Mouse (Mus musculus): Measurements from ENCODE around the gene Dglucy. TPM values are rescaled to one million over a fixed set of nuclear protein-coding genes. Genes with fewer than 3 reads are reported as not detected.

The Dglucy gene
- 100 to 1,000 TPM in 1 of 26 experiments, 10 to 100 TPM in 25; 36.3 to 103 (median 70.4) TPM for total RNA-seq (2018; cell fraction: chromatin; rRNA removed)
- 10 to 100 TPM; 19.1 to 35.3 (median 24.2) TPM for total RNA-seq (2018; cell fraction: cytosol; rRNA removed)
- total RNA-seq (2018; cell fraction: nucleus; rRNA removed) = 10 to 100 TPM; 28.3 to 63.0 (median 47.1) TPM
- 18.9 to 27.9 TPM (median 22.1 TPM) in 3 replicates for polyA plus RNA-seq (2018)

GRCm38 (mm10) chr12:100778934-100779865 lies at the start of gene Dglucy:
Dglucy (plus strand) TSS chr12:100779057.
- WGBS (ENCODE audit: missing documents) = 4% methylated on average over 12 of the region's 12 CpGs
- Histone ChIP-seq H3K4me3 (ENCODE audit: inconsistent target) (peak within 1 kb of the TSS; percentile 74), H3K36me3 (ENCODE audit: inconsistent target) (no peaks in the 10 kb centered on the region), H3K79me2 (ENCODE audit: inconsistent target) (peaks cover 28% of the 10 kb centered on the region; the same call in 1 of the 2 replicates), H3K27ac (peak within 1 kb of the TSS; percentile 99)

GRCm38 (mm10) chr12:100735156-100735555 lies 43.7 kb upstream of the Dglucy start:
- H3K27ac ChIP-seq = no peak overlapping the region
- no peaks in the 10 kb centered on the region for H3K79me2 ChIP-seq (ENCODE audit: inconsistent target)
- H3K36me3 ChIP-seq (ENCODE audit: inconsistent target) = no peaks in the 10 kb centered on the region
- 92% methylated on average over 5 of the region's 5 CpGs for WGBS (ENCODE audit: missing documents)
- H3K4me3 ChIP-seq (ENCODE audit: inconsistent target) = no peak overlapping the region

GRCm38 (mm10) chr12:100735581-100735980 lies 43.3 kb upstream of the Dglucy start:
- no peak overlapping the region for H3K27ac ChIP-seq
- WGBS (ENCODE audit: missing documents) = 100% methylated on average over 2 of the region's 2 CpGs
- no peaks in the 10 kb centered on the region for H3K79me2 ChIP-seq (ENCODE audit: inconsistent target)
- no peaks in the 10 kb centered on the region for H3K36me3 ChIP-seq (ENCODE audit: inconsistent target)
- no peak overlapping the region for H3K4me3 ChIP-seq (ENCODE audit: inconsistent target)

GRCm38 (mm10) chr12:100738498-100738897 lies 40.4 kb upstream of the Dglucy start:
- WGBS (ENCODE audit: missing documents) = 95% methylated on average over 3 of the region's 3 CpGs
- Histone ChIP-seq H3K79me2 (ENCODE audit: inconsistent target) (no peaks in the 10 kb centered on the region), H3K4me3 (ENCODE audit: inconsistent target) (no peak overlapping the region), H3K27ac (no peak overlapping the region), H3K36me3 (ENCODE audit: inconsistent target) (no peaks in the 10 kb centered on the region)

- no peak overlapping the region for H3K4me3 ChIP-seq (ENCODE audit: inconsistent target)
- no peaks in the 10 kb centered on the region for H3K79me2 ChIP-seq (ENCODE audit: inconsistent target)
- H3K27ac ChIP-seq = no peak overlapping the region
- WGBS (ENCODE audit: missing documents) = 95% methylated on average over 4 of the region's 4 CpGs
- H3K36me3 ChIP-seq (ENCODE audit: inconsistent target) = no peaks in the 10 kb centered on the region
Observed at GRCm38 (mm10) chr12:100739011-100739570, 39.8 kb upstream of the Dglucy start.

- WGBS (ENCODE audit: missing documents) = 40% methylated on average over 5 of the region's 5 CpGs
- Histone ChIP-seq H3K36me3 (ENCODE audit: inconsistent target) (no peaks in the 10 kb centered on the region), H3K79me2 (ENCODE audit: inconsistent target) (no peaks in the 10 kb centered on the region), H3K27ac (peak overlapping the region; percentile 67), H3K4me3 (ENCODE audit: inconsistent target) (no peak overlapping the region)
Observed at GRCm38 (mm10) chr12:100740313-100740712, 38.5 kb upstream of the Dglucy start.

- 95% methylated on average over 2 of the region's 2 CpGs for WGBS (ENCODE audit: missing documents)
- H3K4me3 ChIP-seq (ENCODE audit: inconsistent target) = no peak overlapping the region
- H3K27ac ChIP-seq = no peak overlapping the region
- H3K36me3 ChIP-seq (ENCODE audit: inconsistent target) = no peaks in the 10 kb centered on the region
- H3K79me2 ChIP-seq (ENCODE audit: inconsistent target) = no peaks in the 10 kb centered on the region
Observed at GRCm38 (mm10) chr12:100742468-100742867, 36.4 kb upstream of the Dglucy start.

- 50% methylated on average over 1 of the region's 1 CpGs for WGBS (ENCODE audit: missing documents)
- Histone ChIP-seq H3K4me3 (ENCODE audit: inconsistent target) (no peak overlapping the region), H3K27ac (no peak overlapping the region)
Observed at GRCm38 (mm10) chr12:100752977-100753376, 25.9 kb upstream of the Dglucy start.

GRCm38 (mm10) chr12:100753716-100754115 lies 25.1 kb upstream of the Dglucy start:
- H3K27ac ChIP-seq = no peak overlapping the region
- H3K36me3 ChIP-seq (ENCODE audit: inconsistent target) = no peaks in the 10 kb centered on the region
- H3K79me2 ChIP-seq (ENCODE audit: inconsistent target) = no peaks in the 10 kb centered on the region
- no peak overlapping the region for H3K4me3 ChIP-seq (ENCODE audit: inconsistent target)
- 100% methylated on average over 1 of the region's 1 CpGs for WGBS (ENCODE audit: missing documents)

More at GRCm38 (mm10) chr12:100752977-100753376, 25.9 kb upstream of the Dglucy start:
- Histone ChIP-seq H3K36me3 (ENCODE audit: inconsistent target) (no peaks in the 10 kb centered on the region), H3K79me2 (ENCODE audit: inconsistent target) (no peaks in the 10 kb centered on the region)

GRCm38 (mm10) chr12:100757427-100757826 lies 21.4 kb upstream of the Dglucy start:
- H3K36me3 ChIP-seq (ENCODE audit: inconsistent target) = no peaks in the 10 kb centered on the region
- 92% methylated on average over 4 of the region's 4 CpGs for WGBS (ENCODE audit: missing documents)
- H3K79me2 ChIP-seq (ENCODE audit: inconsistent target) = no peaks in the 10 kb centered on the region
- H3K4me3 ChIP-seq (ENCODE audit: inconsistent target) = no peak overlapping the region
- H3K27ac ChIP-seq = no peak overlapping the region

- Histone ChIP-seq H3K27ac (no peak overlapping the region), H3K36me3 (ENCODE audit: inconsistent target) (no peaks in the 10 kb centered on the region), H3K4me3 (ENCODE audit: inconsistent target) (no peak overlapping the region), H3K79me2 (ENCODE audit: inconsistent target) (no peaks in the 10 kb centered on the region)
- WGBS (ENCODE audit: missing documents) = 88% methylated on average over 11 of the region's 11 CpGs
Observed at GRCm38 (mm10) chr12:100762663-100763425, 16.0 kb upstream of the Dglucy start.

- Histone ChIP-seq H3K79me2 (ENCODE audit: inconsistent target) (no peaks in the 10 kb centered on the region), H3K27ac (peak overlapping the region; percentile 35; the same call in 1 of the 2 replicates), H3K4me3 (ENCODE audit: inconsistent target) (no peak overlapping the region), H3K36me3 (ENCODE audit: inconsistent target) (no peaks in the 10 kb centered on the region)
- WGBS (ENCODE audit: missing documents) = 29% methylated on average over 13 of the region's 13 CpGs
Observed at GRCm38 (mm10) chr12:100764329-100765018, 14.4 kb upstream of the Dglucy start.

- Histone ChIP-seq H3K79me2 (ENCODE audit: inconsistent target) (no peaks in the 10 kb centered on the region), H3K27ac (no peak overlapping the region), H3K36me3 (ENCODE audit: inconsistent target) (no peaks in the 10 kb centered on the region), H3K4me3 (ENCODE audit: inconsistent target) (no peak overlapping the region)
- 99% methylated on average over 6 of the region's 6 CpGs for WGBS (ENCODE audit: missing documents)
Observed at GRCm38 (mm10) chr12:100769871-100770270, 9.0 kb upstream of the Dglucy start.

GRCm38 (mm10) chr12:100770765-100771164 lies 8.1 kb upstream of the Dglucy start:
- no peaks in the 10 kb centered on the region for H3K79me2 ChIP-seq (ENCODE audit: inconsistent target)
- H3K36me3 ChIP-seq (ENCODE audit: inconsistent target) = no peaks in the 10 kb centered on the region
- H3K4me3 ChIP-seq (ENCODE audit: inconsistent target) = no peak overlapping the region
- WGBS (ENCODE audit: missing documents) = 94% methylated on average over 3 of the region's 3 CpGs
- H3K27ac ChIP-seq = no peak overlapping the region

Measured in macrophage (primary cell).